15 mouse cellular contexts compared by ENCODE assay signal in the genomic region with DNA sequence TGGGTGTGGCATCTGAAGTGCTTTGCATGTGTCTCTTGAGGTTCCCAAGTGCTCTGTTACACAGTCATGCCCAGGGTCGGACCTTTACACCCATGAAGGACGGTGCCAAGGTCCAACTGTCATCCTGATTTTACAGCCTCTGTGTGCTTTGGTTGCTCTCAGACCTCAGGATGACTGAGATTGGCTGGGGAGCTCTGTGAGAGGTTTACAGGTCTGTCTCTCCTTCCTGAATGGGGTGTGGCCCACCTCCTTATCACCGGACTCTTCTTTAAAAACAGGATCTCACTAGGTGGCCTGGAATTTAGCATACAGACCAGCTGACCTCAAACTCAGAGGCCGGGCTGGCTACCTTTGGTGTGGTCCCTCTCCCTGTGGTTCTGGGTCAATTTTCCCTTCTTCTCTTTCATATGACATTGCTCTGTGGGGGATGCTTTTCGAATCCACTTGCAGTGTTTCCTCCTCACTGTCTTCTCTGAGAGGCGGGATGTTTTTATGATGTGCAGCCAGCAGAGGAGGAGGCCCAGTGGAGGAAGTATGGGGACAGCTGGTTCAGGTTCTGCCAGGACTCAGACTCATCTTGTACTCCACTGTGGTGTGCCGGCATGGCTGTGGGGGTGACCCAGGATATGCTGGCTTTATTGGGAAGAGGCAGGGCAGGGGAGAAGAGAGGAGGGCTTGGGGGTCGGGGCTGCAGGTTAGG. TPM values are rescaled to one million over a fixed set of nuclear protein-coding genes. Genes with fewer than 3 reads are reported as not detected.
DNase-seq lines count a peak whose midpoint lies in the region; ATAC-seq lines count a peak whose summit lies in the region.
"Had no signal": no experiment of that assay in that cellular context is flagged by ENCODE, and none has a peak within 500 bp of the region (broad histone marks: within the 10 kb centered on the region; RNA-seq: fewer than 3 reads in every experiment).

No protein-coding gene starts in this region.

- ATAC-seq in hindbrain, embryonic 16.5 days, result no peak; the same call in 1 of the 2 replicates
- no peak for ATAC-seq in neural tube, embryonic 14.5 days (ENCODE audit: low read depth)

- peaks cover 30% of the 10 kb centered on the region for H3K4me1 ChIP-seq in hindbrain, embryonic 16.5 days (ENCODE audit: control insufficient read depth, insufficient read depth, low read depth, low read length)
- peaks cover 32% of the 10 kb centered on the region for H3K4me1 ChIP-seq in neural tube, embryonic 14.5 days (ENCODE audit: control insufficient read depth, insufficient read depth, low read length)
- peaks cover 25% of the 10 kb centered on the region for H3K4me1 ChIP-seq in heart, embryonic 10.5 days
- H3K4me1 ChIP-seq: stomach, embryonic 15.5 days had no signal

- WGBS in hindbrain, embryonic 16.5 days, result 25% methylated on average over 8 of the region's 8 CpGs
- 14% methylated on average over 8 of the region's 8 CpGs for WGBS in neural tube, embryonic 14.5 days
- WGBS in heart, embryonic 10.5 days, result 23% methylated on average over 8 of the region's 8 CpGs

- no peak overlapping the region for H3K4me3 ChIP-seq in hindbrain, embryonic 16.5 days (ENCODE audit: low read length)
- H3K4me3 ChIP-seq in neural tube, embryonic 14.5 days (ENCODE audit: low read depth, low read length), result no peak overlapping the region
- H3K4me3 ChIP-seq in heart, embryonic 10.5 days, result no peak overlapping the region
- H3K4me3 ChIP-seq: embryonic facial prominence, embryonic 13.5 days; liver, embryonic 13.5 days; myocyte; stomach, embryonic 15.5 days had no signal

- intact Hi-C loops in left cerebral cortex, postnatal 25 days (cut with DNase I), result no loop called here

- no peaks in the 10 kb centered on the region for H3K9me3 ChIP-seq in hindbrain, embryonic 16.5 days (ENCODE audit: control insufficient read depth, low read length)
- H3K9me3 ChIP-seq in neural tube, embryonic 14.5 days (ENCODE audit: control insufficient read depth, low read length), result no peaks in the 10 kb centered on the region
- H3K9me3 ChIP-seq in heart, embryonic 10.5 days, result no peaks in the 10 kb centered on the region
- H3K9me3 ChIP-seq: embryonic facial prominence, embryonic 13.5 days; liver, embryonic 13.5 days; stomach, embryonic 15.5 days had no signal

- H3K9ac ChIP-seq in hindbrain, embryonic 16.5 days (ENCODE audit: low read depth, low read length), result peak overlapping the region; percentile 18; the same call in 1 of the 2 replicates
- H3K9ac ChIP-seq in neural tube, embryonic 14.5 days (replicated peaks; ENCODE audit: low read depth, low read length), result no peak overlapping the region
- H3K9ac ChIP-seq: embryonic facial prominence, embryonic 13.5 days; liver, embryonic 13.5 days; stomach, embryonic 15.5 days had no signal

- H3K4me2 ChIP-seq in hindbrain, embryonic 16.5 days (ENCODE audit: low read length), result peak overlapping the region; percentile 55
- no peak overlapping the region for H3K4me2 ChIP-seq in neural tube, embryonic 14.5 days (ENCODE audit: low read depth, low read length)
- H3K4me2 ChIP-seq: heart, embryonic 11.5 days; liver, embryonic 13.5 days; stomach, embryonic 15.5 days had no signal

- peak; percentile 22 to 83 for DNase-seq in left cerebral cortex, postnatal 25 days (ENCODE audit: low spot score in 2 of 2)
- DNase-seq in left cerebral cortex, adult 11 months (ENCODE audit: low spot score), result no peak
- DNase-seq in R1 (ENCODE audit: low read depth, low spot score), result peak; percentile 75
- no peak for DNase-seq in cerebellum, adult 9-10 months
- DNase-seq in heart, embryonic 10.5 days (ENCODE audit: low spot score), result no peak
- DNase-seq: kidney, postnatal 14 days; liver, embryonic 13.5 days had no signal

- H3K27me3 ChIP-seq in hindbrain, embryonic 16.5 days (replicated peaks; ENCODE audit: control insufficient read depth, insufficient read depth, low read length), result peaks cover 2% of the 10 kb centered on the region
- H3K27me3 ChIP-seq in neural tube, embryonic 14.5 days (ENCODE audit: control insufficient read depth, insufficient read depth, low read length), result no peaks in the 10 kb centered on the region
- H3K27me3 ChIP-seq in heart, embryonic 10.5 days (ENCODE audit: insufficient read depth, poor library complexity, severe bottlenecking), result peaks cover 84% of the 10 kb centered on the region

- peak overlapping the region; percentile 74 for H3K27ac ChIP-seq in hindbrain, embryonic 16.5 days (ENCODE audit: low read depth, low read length)
- peak overlapping the region; percentile 66; the same call in 1 of the 2 replicates for H3K27ac ChIP-seq in neural tube, embryonic 14.5 days (ENCODE audit: low read depth, low read length)
- H3K27ac ChIP-seq in heart, embryonic 10.5 days, result no peak overlapping the region
- H3K27ac ChIP-seq: embryonic facial prominence, embryonic 13.5 days; liver, embryonic 13.5 days; stomach, embryonic 15.5 days had no signal

- no peaks in the 10 kb centered on the region; the same call in 1 of the 2 replicates for H3K36me3 ChIP-seq in hindbrain, embryonic 16.5 days (ENCODE audit: control insufficient read depth, insufficient read depth, low read length)
- no peaks in the 10 kb centered on the region; the same call in 1 of the 2 replicates for H3K36me3 ChIP-seq in neural tube, embryonic 14.5 days (ENCODE audit: control insufficient read depth, insufficient read depth, low read length)
- no peaks in the 10 kb centered on the region for H3K36me3 ChIP-seq in heart, embryonic 10.5 days
- H3K36me3 ChIP-seq: embryonic facial prominence, embryonic 13.5 days; liver, embryonic 13.5 days; stomach, embryonic 15.5 days had no signal

RNA-seq across cellular contexts. Expression of gene Chd5, which starts 12.4 kb away (rescaled TPM):
- total RNA-seq in left cerebral cortex, postnatal 25 days (2021), result 100 to 1,000 TPM; 180 to 181 TPM
- polyA plus RNA-seq in hindbrain, embryonic 16.5 days (2015; fragmentation: Nextera tagmentation; extraction: Ambion mirVana), result 46.7 and 47.7 TPM in 2 replicates
- 38.4 and 48.5 TPM in 2 replicates for polyA plus RNA-seq in neural tube, embryonic 14.5 days (2014; fragmentation: Nextera tagmentation; extraction: Ambion mirVana)
- polyA plus RNA-seq in heart, embryonic 10.5 days (2016; fragmentation: Nextera tagmentation; extraction: Ambion mirVana), result 0.02 TPM in 1 of 2 replicates, not detected in the other

RNA-seq across cellular contexts. Expression of gene Rpl22, which starts 25.3 kb away (rescaled TPM):
- 100 to 1,000 TPM; 160 TPM for total RNA-seq in left cerebral cortex, postnatal 25 days (2021)
- polyA plus RNA-seq in hindbrain, embryonic 16.5 days (2015; fragmentation: Nextera tagmentation; extraction: Ambion mirVana), result 125 and 138 TPM in 2 replicates
- 150 and 173 TPM in 2 replicates for polyA plus RNA-seq in neural tube, embryonic 14.5 days (2014; fragmentation: Nextera tagmentation; extraction: Ambion mirVana)
- 261 and 301 TPM in 2 replicates for polyA plus RNA-seq in heart, embryonic 10.5 days (2016; fragmentation: Nextera tagmentation; extraction: Ambion mirVana)

RNA-seq across cellular contexts. Expression of gene Rnf207, which starts 32.1 kb away (rescaled TPM):
- total RNA-seq in left cerebral cortex, postnatal 25 days (2021), result 10 to 100 TPM in 1 of 2 experiments, 1 to 10 TPM in 1; 8.7 to 11.1 TPM
- 9.0 and 10.6 TPM in 2 replicates for polyA plus RNA-seq in hindbrain, embryonic 16.5 days (2015; fragmentation: Nextera tagmentation; extraction: Ambion mirVana)
- 5.9 and 8.4 TPM in 2 replicates for polyA plus RNA-seq in neural tube, embryonic 14.5 days (2014; fragmentation: Nextera tagmentation; extraction: Ambion mirVana)
- polyA plus RNA-seq in heart, embryonic 10.5 days (2016; fragmentation: Nextera tagmentation; extraction: Ambion mirVana), result 19.1 and 39.9 TPM in 2 replicates
- total RNA-seq: gastrocnemius, adult 18-20 months had no signal

RNA-seq across cellular contexts. Expression of gene Icmt, which starts 53.8 kb away (rescaled TPM):
- 10 to 100 TPM; 50.9 to 56.7 TPM for total RNA-seq in left cerebral cortex, postnatal 25 days (2021)
- 17.2 and 22.2 TPM in 2 replicates for polyA plus RNA-seq in hindbrain, embryonic 16.5 days (2015; fragmentation: Nextera tagmentation; extraction: Ambion mirVana)
- 16.6 and 24.9 TPM in 2 replicates for polyA plus RNA-seq in neural tube, embryonic 14.5 days (2014; fragmentation: Nextera tagmentation; extraction: Ambion mirVana)
- 23.1 and 27.4 TPM in 2 replicates for polyA plus RNA-seq in heart, embryonic 10.5 days (2016; fragmentation: Nextera tagmentation; extraction: Ambion mirVana)

RNA-seq across cellular contexts. Expression of gene Hes3, which starts 59.4 kb away (rescaled TPM):
- under 1 TPM; 0.30 to 0.37 TPM for total RNA-seq in left cerebral cortex, postnatal 25 days (2021)
- 0.11 and 0.50 TPM in 2 replicates for polyA plus RNA-seq in hindbrain, embryonic 16.5 days (2015; fragmentation: Nextera tagmentation; extraction: Ambion mirVana)
- 0.36 and 0.68 TPM in 2 replicates for polyA plus RNA-seq in neural tube, embryonic 14.5 days (2014; fragmentation: Nextera tagmentation; extraction: Ambion mirVana)
- not detected in 2 replicates for polyA plus RNA-seq in heart, embryonic 10.5 days (2016; fragmentation: Nextera tagmentation; extraction: Ambion mirVana)
- total RNA-seq: gastrocnemius, adult 18-20 months; hematopoietic stem cell, adult 5-6 weeks had no signal
- polyA plus RNA-seq: embryonic facial prominence, embryonic 13.5 days; heart, embryonic 11.5 days; liver, embryonic 13.5 days; stomach, embryonic 15.5 days had no signal

Comparison
In these comparisons a context has a peak if more than half of its experiments do, and no peak if none do; other contexts are left out.
1. DNase-seq: peak in left cerebral cortex, postnatal 25 days (2 of 2) and R1 (single experiment); none in left cerebral cortex, adult 11 months (single experiment), cerebellum, adult 9-10 months (single experiment) and heart, embryonic 10.5 days (single experiment).
2. RNA of gene Chd5, which starts 12.4 kb away (polyA plus RNA-seq): 38.4 to 48.5 TPM in neural tube, embryonic 14.5 days and 46.7 to 47.7 TPM in hindbrain, embryonic 16.5 days; 0.02 TPM in heart, embryonic 10.5 days; every median in the first group is over 10 times any median in the second.